Mouse (Mus musculus) ES-Bruce4 (cell line): ENCODE results near the gene Mcrip2. TPM values are rescaled to one million over a fixed set of nuclear protein-coding genes. Genes with fewer than 3 reads are reported as not detected.

Experiments
- H3K27ac ChIP-seq: 2 replicates; pipeline ENCODE4 v1.5.1; 2012; ENCODE audit warnings: low read length, inconsistent platforms; ENCODE audit not compliant: insufficient read depth
- H3K27me3 ChIP-seq: 2 replicates; pipeline ENCODE4 v1.6.1; 2012; ENCODE audit warnings: mild to moderate bottlenecking, low read length, inconsistent platforms; ENCODE audit not compliant: control insufficient read depth, poor library complexity, insufficient read depth, severe bottlenecking
- H3K36me3 ChIP-seq: 2 replicates; pipeline ENCODE4 v1.6.1; 2012; ENCODE audit warnings: inconsistent platforms, mild to moderate bottlenecking, low read length, moderate library complexity; ENCODE audit not compliant: control insufficient read depth, poor library complexity, insufficient read depth, severe bottlenecking
- H3K4me1 ChIP-seq: one replicate; pipeline ENCODE4 v1.8.1; 2011; ENCODE audit warnings: low read length; ENCODE audit not compliant: control insufficient read depth, insufficient read depth
- H3K4me3 ChIP-seq: 2 replicates; pipeline ENCODE4 v1.5.1; 2011; ENCODE audit warnings: low read depth, mild to moderate bottlenecking, low read length
- H3K9ac ChIP-seq: 2 replicates; pipeline ENCODE4 v1.6.1; 2012; ENCODE audit warnings: low read depth, mild to moderate bottlenecking, inconsistent platforms; ENCODE audit not compliant: poor library complexity, severe bottlenecking
- H3K9me3 ChIP-seq: replicated peaks from 2 replicates; pipeline ENCODE4 v1.6.1; 2012; ENCODE audit warnings: mild to moderate bottlenecking, low read length, inconsistent platforms; ENCODE audit not compliant: control insufficient read depth, poor library complexity, insufficient read depth, severe bottlenecking
- CTCF ChIP-seq: IDR thresholded peaks from one replicate; pipeline ENCODE4 v1.8.1; 2011; ENCODE audit warnings: low read depth, low read length
- EP300 ChIP-seq: IDR thresholded peaks from 2 replicates; pipeline ENCODE4 v1.6.1; 2011; ENCODE audit warnings: low read depth, low read length; ENCODE audit not compliant: insufficient read depth
- POLR2A ChIP-seq: IDR thresholded peaks from one replicate; pipeline ENCODE4 v1.8.1; 2011; ENCODE audit warnings: low read length; ENCODE audit not compliant: insufficient read depth
- polyA plus RNA-seq: library from polyadenylated mRNA; stranded (reverse); fragments of >200 nt; gene quantifications from 2 replicates; pipeline ENCODE4 v1.2.4, GENCODE M21; 2011; ENCODE audit warnings: low read depth; ENCODE audit not compliant: missing spikeins, insufficient read depth, insufficient read length

Gene Mcrip2
- polyA plus RNA-seq, 1 experiment: 6.1 TPM

GRCm38 (mm10) chr17:25831451-25832281 is 36.9 kb downstream of the Mcrip2 start:
- H3K9ac ChIP-seq: peak overlapping the region; percentile 86
- no peaks in the 10 kb centered on the region for H3K9me3 ChIP-seq
- H3K36me3 ChIP-seq: peaks cover 16% of the 10 kb centered on the region
- no peaks in the 10 kb centered on the region for H3K27me3 ChIP-seq
- peaks cover 4% of the 10 kb centered on the region for H3K4me1 ChIP-seq
- TF ChIP-seq EP300 (no peak), CTCF (no peak), POLR2A (no peak)
- peak overlapping the region; percentile 82 for H3K4me3 ChIP-seq
- no peak overlapping the region for H3K27ac ChIP-seq

- Histone ChIP-seq H3K9me3 (no peaks in the 10 kb centered on the region), H3K9ac (no peak overlapping the region), H3K27me3 (no peaks in the 10 kb centered on the region), H3K4me1 (peaks cover 4% of the 10 kb centered on the region), H3K27ac (no peak overlapping the region), H3K36me3 (peaks cover 16% of the 10 kb centered on the region), H3K4me3 (no peak overlapping the region)
- TF ChIP-seq POLR2A (no peak), EP300 (no peak), CTCF (no peak)
Observed at GRCm38 (mm10) chr17:25830806-25831431, 37.6 kb downstream of the Mcrip2 start.

GRCm38 (mm10) chr17:25830200-25830753 is 38.3 kb downstream of the Mcrip2 start:
- Histone ChIP-seq H3K9me3 (no peaks in the 10 kb centered on the region), H3K4me1 (peaks cover 4% of the 10 kb centered on the region), H3K36me3 (peaks cover 16% of the 10 kb centered on the region), H3K27me3 (no peaks in the 10 kb centered on the region), H3K4me3 (no peak overlapping the region), H3K27ac (no peak overlapping the region), H3K9ac (no peak overlapping the region)
- no peak for TF ChIP-seq EP300
- TF ChIP-seq POLR2A: no peak

- no peak for TF ChIP-seq CTCF
- TF ChIP-seq EP300: no peak
- TF ChIP-seq POLR2A: no peak
- Histone ChIP-seq H3K36me3 (peaks cover 16% of the 10 kb centered on the region), H3K4me3 (peak overlapping the region; percentile 81), H3K9me3 (no peaks in the 10 kb centered on the region), H3K27ac (peak overlapping the region; percentile 23; the same call in 1 of the 2 replicates), H3K27me3 (no peaks in the 10 kb centered on the region), H3K4me1 (peaks cover under 1% of the 10 kb centered on the region), H3K9ac (peak overlapping the region; percentile 36)
Observed at GRCm38 (mm10) chr17:25829558-25830017, 39.0 kb downstream of the Mcrip2 start.

GRCm38 (mm10) chr17:25828712-25829557 is 39.6 kb downstream of the Mcrip2 start, which contains the start of gene Jmjd8:
Jmjd8 (plus strand) TSS chr17:25828867.
- peak within 1 kb of the TSS; percentile 23; the same call in 1 of the 2 replicates for H3K27ac ChIP-seq
- TF ChIP-seq CTCF (peak; percentile 15), EP300 (no peak), POLR2A (peak; percentile 72)
- peak within 1 kb of the TSS; percentile 81 for H3K4me3 ChIP-seq
- peak within 1 kb of the TSS; percentile 36 for H3K9ac ChIP-seq
- H3K4me1 ChIP-seq: no peaks in the 10 kb centered on the region
- H3K27me3 ChIP-seq: no peaks in the 10 kb centered on the region
- peaks cover 16% of the 10 kb centered on the region for H3K36me3 ChIP-seq
- no peaks in the 10 kb centered on the region for H3K9me3 ChIP-seq
